Mouse (Mus musculus): ENCODE data around the gene Orc4.
A peak's percentile ranks its signal among the peaks of the same experiment; 100 is the strongest.
"Not testable (repeated sequence)": the region's sequence is repeated elsewhere in the genome, so short reads cannot be mapped to it uniquely, and the experiment has no call there.

Gene Orc4

DNA sequence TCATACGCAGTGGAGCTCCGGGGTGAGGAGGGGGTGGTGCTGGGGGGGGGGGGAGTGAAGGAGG is at the start of gene Orc4:
TSS of gene Orc4 (minus strand) at position 26 of the 64 bp plus-strand sequence.
- no peak for DNase-seq (ENCODE audit: low spot score in 2 of 2)

DNA sequence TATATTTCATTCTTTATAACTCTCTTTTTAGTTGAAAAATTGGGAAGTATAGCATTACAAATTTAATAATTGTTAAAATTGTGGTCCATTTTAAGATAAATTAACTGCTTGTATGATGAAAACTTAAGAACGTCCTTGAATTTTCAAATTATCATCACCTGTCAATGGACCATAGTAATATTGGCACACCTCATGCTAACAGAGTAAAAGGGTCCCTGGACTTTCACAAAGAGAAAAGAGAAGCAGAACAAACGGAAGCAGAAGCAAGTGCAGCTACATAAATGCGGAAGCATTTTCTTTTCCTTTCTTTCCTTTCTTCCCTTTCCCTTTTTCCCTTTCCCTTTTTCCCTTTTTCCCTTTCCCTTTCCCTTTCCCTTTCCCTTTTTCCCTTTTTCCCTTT is 40.2 kb upstream of the Orc4 start:
- no peak for DNase-seq (ENCODE audit: low spot score in 2 of 2)

DNA sequence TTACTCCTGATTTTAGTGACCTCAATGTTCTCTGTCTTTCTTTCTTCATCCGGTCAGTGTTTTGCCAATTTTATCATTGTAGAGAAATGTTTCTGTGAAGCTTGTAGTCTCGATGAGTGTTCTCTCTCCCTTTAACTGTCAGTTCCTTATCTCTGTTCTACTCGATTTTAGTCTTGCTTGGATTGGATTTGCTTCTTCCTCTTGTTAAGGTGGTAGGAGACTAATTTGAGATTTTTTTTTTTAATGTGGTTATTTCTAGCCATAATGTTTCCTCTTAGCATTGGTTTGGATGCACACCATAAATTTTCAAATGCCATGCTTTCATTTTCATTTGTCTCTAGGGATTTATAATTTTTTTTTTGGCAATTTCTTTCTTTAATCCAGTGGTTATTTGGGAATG is 28.8 kb upstream of the Orc4 start:
- no peak for DNase-seq (ENCODE audit: low spot score in 2 of 2)

DNA sequence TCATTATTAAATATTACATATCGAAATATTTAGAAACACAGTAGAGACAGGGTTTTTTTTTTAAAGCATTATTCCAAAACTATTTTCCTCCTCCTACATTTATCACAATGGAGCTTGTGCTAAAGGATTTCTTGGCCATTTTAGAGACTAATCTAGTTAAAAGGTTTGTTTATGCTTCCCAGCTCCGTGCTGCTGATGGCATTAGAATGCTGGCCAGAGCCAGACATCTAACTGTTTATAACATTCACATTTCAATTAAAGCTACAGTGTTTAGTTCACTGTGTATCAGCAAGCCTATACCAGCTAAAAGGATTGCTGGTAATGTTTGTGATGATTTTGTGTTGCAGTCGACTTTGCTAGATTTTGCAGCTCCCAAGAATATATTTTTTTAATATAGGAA is 6.5 kb upstream of the Orc4 start:
- DNase-seq (ENCODE audit: low spot score in 2 of 2): no peak

DNA sequence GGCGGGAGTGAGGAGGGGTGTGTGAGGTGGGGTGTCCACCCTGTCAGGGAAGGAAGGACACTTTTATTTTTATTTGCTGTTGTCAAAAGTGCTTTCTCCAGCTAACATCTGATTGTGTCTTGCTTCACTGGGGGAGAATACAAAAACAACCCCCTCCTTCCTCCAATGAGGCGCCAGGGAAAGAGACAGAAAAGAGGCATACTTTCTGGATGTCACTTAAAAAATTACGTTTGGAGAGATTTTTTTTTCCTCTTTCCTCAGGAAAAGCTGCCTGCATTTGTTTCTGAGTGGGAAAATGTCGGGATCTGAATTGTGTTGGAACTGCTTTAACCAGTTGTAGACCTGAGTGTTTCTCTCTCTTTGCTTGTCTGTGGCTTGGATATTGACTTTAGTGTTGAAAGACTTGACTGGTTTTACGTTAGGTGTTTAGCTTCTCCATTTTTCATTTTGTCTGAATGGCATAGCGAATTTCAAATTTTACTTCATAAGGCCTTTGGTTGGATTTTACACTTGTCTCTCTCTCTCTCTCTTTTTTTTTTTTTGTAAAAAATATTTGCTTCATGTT is 321 bp upstream of the Orc4 start:
- DNase-seq (ENCODE audit: low spot score in 2 of 2): no peak

DNA sequence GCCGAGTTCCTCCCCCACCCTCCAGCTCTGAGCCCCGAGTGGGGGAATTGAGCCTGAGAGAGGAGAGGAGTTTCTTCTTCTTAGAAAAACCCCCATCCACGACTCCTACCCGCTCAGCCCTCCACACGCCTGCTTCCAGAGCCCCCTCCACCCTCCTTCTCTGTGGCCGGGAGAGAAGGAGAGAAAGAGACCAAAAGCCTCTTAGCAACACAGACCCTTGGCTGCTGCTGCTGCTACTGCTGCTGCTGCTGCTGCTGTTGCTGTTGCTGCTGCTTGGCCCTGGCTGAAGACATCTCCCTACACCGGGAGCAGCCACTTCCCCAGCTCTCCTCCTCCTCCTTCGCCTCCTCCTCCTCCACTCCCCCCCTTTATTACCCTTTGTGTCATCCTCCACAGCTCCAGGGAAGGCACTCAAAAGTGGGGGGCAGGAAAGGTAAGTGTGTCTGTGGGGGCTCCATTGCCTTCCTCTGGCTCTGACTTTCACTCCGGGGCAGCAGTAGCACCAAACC is 280 bp downstream of the Orc4 start:
- peak; percentile 26 to 42 for DNase-seq (ENCODE audit: low spot score in 2 of 2)

DNA sequence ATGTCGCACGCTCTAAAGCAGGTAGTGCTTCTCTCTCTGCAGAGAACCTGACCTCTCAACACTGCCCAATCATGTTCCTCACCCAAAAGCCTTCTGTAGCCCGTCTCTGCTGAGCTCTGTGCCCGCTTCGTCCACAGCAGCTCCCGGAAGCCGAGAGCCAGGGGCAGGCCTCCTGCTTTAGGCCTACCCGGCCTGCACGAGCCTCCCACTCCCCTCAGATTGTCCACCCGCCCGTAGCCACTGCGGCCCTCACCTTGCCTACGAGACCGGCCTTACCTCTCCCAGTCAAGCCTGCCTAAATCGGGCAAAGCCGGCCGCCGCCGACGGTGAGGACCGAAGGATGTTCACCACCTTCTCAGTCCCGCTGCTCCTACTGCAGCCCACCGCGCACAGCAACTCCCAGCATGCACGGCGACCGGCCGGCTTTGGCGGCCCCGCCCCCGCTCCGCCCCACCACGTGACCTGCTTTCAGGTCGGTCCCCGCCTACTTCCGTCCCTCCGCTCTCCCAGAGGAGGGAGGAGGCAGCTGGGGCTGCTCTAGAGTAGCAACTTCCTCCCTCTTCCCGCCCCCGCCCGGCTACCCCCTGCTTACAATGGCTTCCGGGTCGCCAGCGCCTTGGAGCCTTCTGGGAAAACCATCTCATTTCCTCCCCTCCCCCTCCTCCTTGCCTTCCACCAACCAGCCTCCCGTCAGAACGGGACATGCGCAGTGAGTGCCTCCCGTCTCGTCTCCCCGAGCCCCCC is 1.1 kb downstream of the Orc4 start, which contains the start of gene Mbd5:
TSS of gene Mbd5 (plus strand) at position 668 of the 744 bp plus-strand sequence.
- peak; percentile 98 for DNase-seq (ENCODE audit: low spot score in 2 of 2)

DNA sequence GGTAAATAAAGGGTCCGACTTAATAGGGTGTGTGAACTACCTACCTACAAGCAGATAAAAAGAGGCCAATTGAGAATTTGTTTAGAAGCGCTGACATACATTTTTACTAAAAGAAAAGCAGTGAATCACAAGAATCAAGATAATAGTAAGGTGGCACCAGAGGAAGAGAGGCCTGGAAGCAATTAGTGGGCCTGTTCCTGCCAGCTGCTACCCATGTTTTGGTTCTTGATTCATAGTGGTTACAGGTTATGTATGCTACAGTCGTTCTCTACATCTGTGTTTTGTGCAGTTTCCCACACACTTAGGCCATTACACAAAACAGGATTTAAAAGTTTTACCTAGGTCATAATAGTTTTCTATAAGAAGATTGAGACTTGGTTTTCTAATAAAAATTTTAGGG is 2.3 kb downstream of the Orc4 start:
- DNase-seq (ENCODE audit: low spot score in 2 of 2): no peak

DNA sequence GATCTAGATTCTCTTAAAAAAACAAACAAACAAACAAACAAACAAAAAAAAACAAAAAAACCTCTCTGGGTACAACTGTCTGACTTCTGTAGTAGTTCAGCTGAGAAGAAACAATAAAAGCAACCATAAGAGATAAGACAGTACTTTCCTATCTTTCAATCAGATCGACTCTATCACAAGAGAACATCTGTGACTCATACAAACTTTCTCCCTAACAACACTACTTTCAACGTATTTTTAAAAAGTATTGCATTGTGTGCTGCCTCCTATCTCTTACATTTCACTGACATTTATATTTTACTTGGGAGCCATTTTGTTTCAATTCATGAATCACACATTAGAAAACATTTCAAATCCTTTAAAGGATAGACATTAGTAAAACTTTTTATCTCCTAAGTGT is 15.0 kb downstream of the Orc4 start:
- DNase-seq (ENCODE audit: low spot score in 2 of 2): no peak

DNA sequence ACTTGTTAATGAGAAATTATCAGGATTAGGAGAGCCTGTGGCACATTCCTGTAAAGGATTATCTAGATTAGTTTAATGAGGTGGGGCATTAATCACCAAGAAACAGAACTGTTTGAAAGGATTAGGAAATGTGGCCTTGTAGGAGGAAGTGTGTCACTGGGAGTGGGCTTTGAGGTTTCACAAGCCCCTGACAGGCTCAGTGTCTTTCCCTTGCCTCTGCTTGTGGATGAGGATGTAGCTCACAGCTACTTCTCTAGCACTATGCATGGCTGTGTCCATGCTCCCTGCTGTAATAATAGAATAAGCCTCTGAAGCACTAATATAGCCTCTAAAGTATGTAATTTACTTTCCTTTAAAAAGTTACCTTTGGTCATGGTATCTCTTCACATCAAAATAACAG is 34.2 kb downstream of the Orc4 start:
- no peak for DNase-seq (ENCODE audit: low spot score in 2 of 2)

DNA sequence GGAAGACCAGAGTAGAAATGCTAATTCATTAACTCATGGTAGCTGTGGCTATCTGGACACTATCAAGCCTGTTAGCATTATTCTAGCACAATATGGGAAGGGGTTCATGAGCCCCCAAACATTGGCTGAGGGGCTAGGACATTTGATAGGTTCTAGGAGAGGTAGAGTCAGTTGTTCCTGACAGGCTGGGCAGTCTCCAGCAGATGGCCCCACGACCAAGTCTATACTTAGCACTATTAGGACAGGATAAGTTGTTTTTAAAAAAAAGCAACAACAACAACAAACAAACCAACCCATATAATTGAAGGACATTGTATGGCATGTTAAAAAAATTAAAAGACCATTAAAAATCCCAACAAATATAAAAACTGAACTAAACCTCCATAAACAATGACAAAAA is 35.9 kb downstream of the Orc4 start:
- no peak for DNase-seq (ENCODE audit: low spot score in 2 of 2)

DNA sequence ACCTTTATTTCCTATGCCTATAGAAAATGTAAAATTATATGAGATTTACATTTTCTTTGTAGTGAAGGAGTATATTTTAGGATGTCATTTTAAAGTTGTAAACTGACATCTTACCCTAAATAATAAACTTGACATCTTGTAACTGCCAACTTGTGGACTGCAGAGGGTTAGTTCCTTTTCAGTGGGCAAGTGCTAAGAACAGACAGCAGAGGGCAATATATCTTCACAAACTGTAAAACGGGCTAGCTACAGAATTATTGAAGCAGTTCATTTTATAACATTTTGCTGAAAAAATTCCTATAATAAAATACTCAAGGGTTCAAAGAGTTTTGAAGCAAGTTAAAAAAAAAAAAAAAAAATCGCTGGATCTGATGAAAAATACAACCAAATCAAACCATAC is 41.2 kb downstream of the Orc4 start:
- DNase-seq (ENCODE audit: low spot score in 2 of 2): no peak

DNA sequence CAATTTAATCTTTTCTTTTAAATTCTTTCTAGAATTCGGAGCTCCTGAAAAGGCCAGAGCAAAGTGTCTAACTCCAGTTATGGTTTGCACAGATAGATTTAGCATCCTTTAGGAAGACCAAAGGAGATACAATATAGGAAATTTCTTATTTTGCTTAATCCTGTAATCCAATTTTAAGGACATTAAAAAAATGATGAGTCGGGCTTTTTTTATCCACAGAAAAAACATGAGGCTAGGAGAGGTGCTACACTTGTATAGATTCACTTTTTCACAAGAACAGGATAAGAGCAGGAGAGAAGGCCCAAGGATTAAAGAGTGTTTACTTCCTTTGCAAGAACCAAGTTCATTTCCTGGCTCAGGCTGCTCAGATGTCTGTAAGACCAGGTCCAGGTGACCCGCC is 54.9 kb downstream of the Orc4 start:
- no peak for DNase-seq (ENCODE audit: low spot score in 2 of 2)

DNA sequence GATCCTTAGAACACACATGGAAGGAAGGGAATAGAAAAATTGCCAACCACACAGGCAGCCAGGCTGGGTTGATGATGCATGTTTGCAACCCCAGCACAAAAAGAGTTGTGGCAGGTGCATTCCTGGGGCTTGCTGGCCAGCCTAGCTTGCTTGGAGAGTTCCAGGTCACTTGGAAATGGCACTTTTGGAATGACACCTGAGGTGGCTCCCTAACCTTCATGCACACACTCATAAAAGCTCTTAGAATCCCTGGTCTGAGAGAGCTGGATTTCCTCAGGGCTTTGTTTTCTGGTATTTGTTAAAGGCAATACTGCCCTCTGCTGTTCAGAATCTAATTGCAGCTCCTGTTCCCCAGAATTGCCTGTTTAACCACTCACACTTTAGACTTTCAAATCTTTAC is 64.1 kb downstream of the Orc4 start:
- DNase-seq (ENCODE audit: low spot score in 2 of 2): peak; percentile 77 to 80

DNA sequence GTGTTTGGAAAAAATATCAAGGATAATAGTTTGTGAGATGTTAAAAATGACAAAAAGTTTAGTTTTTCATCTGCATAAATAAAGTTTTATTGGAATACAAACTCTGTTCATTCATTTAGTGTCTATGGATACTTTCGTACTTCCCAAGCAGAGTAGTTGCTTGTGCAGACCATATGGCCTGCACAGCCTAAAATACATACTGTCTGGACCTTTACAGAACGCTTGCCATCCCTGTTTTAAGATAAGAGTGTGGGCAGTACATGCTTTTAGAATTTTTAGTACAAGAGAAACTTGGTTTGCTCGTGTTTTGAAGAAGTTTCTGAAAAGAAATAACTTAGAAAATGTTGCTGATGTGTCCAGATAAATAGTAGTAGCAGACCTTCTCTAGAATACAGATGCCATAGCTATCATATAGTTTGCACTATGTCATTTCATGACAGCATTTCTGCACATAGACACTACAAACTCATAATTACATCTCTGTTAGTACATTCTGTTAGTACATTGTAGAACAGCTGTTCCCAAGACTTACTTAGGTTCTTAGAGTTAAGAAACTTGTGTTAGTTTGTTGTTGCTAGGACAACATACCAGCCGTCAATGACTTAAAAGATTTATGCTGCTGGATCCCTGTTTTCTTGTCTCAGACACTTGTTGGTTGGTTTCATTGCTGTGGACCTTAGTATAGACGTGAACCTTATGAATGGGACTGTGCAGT is 81.7 kb downstream of the Orc4 start:
- no peak for DNase-seq (ENCODE audit: low spot score in 2 of 2)

DNA sequence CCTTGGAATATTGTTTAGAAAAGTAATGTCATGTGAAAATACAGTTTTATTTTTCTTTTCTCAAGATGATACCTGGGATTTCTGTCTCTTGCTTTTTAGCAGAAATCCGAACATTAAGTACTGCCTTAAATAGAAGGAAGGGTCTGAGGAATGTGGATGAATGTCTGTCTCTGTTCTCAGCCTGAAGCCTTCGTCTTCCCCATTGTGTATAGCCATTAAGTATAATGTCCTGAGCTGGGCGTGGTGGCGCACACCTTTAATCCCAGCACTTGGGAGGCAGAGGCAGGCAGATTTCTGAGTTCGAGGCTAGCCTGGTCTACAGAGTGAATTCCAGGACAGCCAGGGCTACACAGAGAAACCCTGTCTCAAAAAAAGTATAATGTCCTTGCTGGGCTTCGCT is 84.5 kb downstream of the Orc4 start:
- DNase-seq (ENCODE audit: low spot score in 2 of 2): not testable (repeated sequence)

Data from right cerebral cortex, adult 2 months (tissue).